Mouse (Mus musculus) embryo, embryonic 11 days (tissue): ENCODE measurements around the gene Wnt9b.
"Not testable (repeated sequence)": the region's sequence is repeated elsewhere in the genome, so short reads cannot be mapped to it uniquely, and the experiment has no call there.

Source experiments
- DNase-seq: peaks from one replicate; pipeline ENCODE4 v3.0.0-alpha.2; 2015

The Wnt9b gene

DNA sequence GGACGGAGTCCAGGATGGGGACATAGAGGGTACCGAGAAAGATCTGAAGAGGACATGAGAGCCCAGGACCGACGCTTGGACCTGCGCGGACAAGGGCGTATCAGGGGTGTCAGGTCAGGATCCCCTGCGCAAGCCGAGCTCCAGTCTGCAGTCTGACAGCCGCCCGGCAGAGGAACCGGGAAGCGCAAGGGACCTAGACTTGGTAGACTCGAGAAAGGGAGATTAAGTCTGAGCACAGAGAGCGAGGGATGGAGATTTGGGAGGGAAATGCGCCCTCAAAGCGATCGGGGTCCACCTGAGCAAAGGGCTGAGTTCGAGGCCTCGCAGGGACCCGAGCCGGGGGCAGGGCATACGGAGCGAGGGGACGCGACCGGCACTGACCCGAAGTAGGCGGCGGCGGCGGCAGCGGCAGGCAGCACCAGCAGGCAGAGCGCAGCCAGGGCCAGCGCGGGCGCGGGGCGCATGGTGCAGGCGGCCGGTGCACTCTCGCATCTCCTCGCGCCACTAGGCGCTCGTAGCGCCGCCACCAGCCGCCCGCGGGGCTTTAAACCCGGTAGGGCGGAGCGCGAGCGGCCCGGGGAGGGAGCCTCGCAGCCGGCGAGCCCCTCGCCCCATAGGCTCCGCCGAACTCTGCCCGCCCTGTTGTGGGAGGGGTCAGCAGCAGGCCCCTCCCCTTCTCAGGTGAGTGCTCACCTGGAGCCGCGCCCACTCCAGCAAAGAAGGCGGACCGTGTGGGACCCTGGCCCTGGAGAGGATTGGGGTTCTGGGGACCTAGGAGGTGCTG, at the start of gene Wnt9b:
Gene Wnt9b, minus strand, starts transcription at position 516 of the 784 bp plus-strand sequence.
- DNase-seq = peak; percentile 78

- no peak for DNase-seq
These were observed 40.3 kb upstream of the Wnt9b start for GRCm38 (mm10) chr11:103789951-103790350.

GRCm38 (mm10) chr11:103780152-103780551, 30.5 kb upstream of the Wnt9b start:
- no peak for DNase-seq

GRCm38 (mm10) chr11:103774228-103774530, 24.6 kb upstream of the Wnt9b start:
- DNase-seq = peak; percentile 46

DNA sequence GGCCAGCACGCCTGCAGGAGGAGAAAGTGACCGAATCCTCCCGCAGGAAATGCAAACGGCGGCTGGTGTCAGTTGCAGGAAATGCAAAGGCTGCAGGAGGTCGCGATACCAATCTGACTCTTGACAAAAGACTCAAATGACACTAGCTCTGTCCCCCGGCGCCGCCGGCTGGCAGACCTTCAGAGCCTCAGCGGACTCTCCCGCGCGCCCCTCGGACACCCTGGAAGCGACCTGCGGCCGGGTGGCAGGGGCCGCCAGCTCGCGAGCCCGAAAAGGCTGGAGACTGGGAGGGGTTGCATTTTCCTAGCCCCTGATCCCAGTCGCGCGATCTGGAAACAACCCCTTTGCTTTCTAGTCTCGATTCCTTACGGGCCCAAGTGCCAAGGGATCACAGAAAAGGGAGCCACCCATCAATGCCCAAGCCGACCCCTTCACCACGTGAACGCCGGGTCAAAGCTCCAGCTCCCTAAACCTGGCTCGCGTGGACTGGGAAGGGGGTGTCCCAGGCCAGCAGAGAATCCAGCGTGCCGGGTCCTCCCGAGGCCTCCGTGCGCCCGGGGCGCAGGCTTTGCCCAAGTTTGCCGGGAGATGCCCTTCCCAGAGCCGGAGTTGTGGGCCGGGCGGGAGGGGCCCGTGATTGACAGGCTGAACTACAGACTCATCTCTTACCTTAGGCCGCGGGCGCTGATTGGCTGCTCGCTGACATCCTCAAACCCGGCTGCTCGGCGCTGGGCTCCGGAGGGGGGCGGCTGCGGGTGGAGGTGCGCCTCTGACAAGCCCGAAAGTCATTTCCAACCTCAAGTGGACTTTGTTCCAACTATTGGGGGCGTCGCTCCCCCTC, 24.0 kb upstream of the Wnt9b start, which contains the start of gene Wnt3:
Gene Wnt3, plus strand, starts transcription at position 764 of the 841 bp plus-strand sequence.
- peak; percentile 70 for DNase-seq

GRCm38 (mm10) chr11:103772505-103773386, 23.1 kb upstream of the Wnt9b start:
- peak; percentile 53 for DNase-seq

DNA sequence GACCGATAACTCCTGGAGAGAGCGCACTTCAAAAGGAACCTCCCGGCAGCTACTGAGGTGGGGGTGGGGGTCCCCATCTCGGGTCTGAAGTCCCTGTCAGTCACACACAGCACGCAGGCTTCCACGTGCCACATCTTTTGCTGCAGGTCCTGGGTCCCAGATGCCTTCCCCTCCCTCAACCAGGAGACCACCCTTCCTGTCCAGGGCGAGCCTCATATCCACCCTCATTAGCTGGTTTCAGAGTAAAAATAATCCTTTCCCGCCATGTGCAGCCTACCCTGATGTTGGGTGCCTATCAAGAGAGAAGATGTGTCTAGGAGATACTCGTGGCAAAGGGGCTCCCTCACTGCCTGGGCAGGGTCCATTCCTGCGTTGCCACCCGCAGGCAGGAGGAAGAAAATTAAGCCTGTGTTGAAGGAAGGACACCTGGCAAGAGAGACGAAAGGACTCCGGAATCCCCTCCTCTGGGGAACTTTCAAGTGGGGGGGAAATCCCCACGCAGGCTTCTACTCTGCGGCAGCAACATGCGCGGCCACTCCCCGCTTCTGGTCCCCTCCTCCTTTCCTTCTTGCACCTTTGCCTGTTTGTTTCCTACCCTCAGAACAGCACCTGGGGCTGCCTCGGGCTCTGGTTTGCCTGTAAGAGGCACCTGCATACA, 21.7 kb upstream of the Wnt9b start:
- no peak for DNase-seq

GRCm38 (mm10) chr11:103765556-103766011, 16.0 kb upstream of the Wnt9b start:
- DNase-seq = peak; percentile 67

- no peak for DNase-seq
These were observed 15.0 kb upstream of the Wnt9b start for GRCm38 (mm10) chr11:103764601-103765000.

DNA sequence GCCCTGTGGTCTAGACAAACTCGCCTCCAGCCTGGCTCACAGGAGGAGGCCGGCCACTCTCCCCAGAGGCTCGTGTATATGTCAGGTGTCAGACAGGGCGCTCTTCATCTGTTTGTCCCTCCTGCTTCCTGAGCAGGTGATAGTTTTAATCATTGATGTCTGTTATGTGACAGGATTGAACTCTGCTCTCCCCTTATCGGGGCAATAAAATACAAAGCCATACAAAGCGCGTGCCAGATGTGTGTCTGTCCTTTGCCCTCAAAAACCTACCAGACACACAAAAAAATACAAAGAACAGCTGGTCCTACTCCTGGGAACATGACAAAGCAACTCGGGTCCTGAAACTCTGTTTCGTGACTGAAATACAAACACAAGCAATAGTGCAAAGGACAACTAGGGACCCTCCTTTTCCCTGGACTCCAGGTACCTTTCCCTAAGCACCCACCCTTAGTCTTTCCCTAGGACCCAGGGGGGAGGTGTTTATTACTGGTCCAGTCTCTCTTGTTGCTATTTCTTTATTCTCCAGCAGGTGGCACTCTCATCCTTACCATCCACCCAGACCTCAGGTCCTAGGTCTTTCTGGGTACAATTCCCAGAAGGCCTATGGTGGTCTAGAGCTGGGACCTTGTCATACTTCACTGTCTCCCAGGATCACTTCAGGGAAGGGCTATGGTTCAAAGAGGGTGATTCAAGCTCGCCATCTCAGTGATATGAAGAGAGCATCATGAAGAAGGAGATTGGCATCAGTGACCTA, 14.0 kb upstream of the Wnt9b start:
- DNase-seq = peak; percentile 77

- DNase-seq = not testable (repeated sequence)
These were observed 11.3 kb upstream of the Wnt9b start for GRCm38 (mm10) chr11:103760891-103761290.

DNA sequence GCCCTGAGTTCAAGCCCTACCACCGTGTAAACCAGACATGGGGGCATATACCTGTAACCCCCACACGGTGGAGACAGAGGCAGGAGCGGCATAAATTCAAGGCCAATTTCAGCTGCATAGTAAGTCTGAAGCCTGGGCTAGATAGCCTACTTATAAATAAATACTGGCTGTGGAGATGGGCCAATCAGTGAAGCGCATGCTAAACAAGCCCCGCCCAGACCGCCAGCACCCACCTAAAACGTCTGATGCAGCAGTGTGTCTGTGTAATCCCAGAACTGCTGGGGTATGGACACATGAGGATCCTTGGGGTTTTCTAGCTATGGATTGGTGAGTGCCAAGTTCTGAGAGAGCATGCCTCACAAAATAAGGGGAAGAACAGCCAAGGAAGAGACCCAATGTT, 10.5 kb upstream of the Wnt9b start:
- DNase-seq = no peak

GRCm38 (mm10) chr11:103758706-103759105, 9.1 kb upstream of the Wnt9b start:
- DNase-seq = peak; percentile 73

- peak; percentile 32 for DNase-seq
These were observed 8.4 kb upstream of the Wnt9b start for GRCm38 (mm10) chr11:103758054-103758453.

GRCm38 (mm10) chr11:103750612-103751011, 991 bp upstream of the Wnt9b start:
- no peak for DNase-seq

DNA sequence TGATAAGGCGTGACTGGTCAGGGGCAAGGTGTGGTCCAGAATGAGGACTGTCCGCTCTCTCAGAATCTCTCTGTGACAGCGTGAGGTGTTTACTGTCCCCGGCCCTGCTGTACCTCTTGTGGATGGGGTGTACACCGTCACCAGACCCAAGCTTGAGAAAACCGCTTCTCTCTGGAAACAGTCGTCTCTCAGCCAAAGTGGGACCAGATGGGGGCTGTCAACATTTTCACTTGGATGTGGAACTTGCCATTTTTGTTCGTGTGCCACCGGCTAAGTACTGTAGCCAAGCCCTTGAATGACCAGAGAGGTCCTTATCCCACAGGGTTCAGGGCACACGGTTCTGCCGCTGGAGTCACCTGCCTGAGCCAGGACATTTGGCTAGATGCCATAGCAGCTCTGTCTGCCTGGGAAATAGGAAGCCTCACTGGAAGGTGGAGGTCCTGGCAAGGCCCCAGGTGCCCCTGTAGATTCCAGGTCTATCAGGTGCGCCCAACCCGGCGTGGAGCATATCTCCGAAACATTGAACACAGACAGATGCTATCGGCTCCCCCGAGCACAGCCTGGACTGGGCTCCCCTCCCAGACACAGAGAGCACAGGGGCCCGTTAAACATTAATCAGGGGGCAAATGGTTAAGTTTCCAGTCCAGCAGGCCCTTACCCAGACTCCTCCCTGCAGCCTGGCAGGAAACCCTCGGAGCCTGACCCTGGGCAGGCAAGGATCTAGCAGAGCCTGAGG, 14.4 kb downstream of the Wnt9b start:
- no peak for DNase-seq

DNA sequence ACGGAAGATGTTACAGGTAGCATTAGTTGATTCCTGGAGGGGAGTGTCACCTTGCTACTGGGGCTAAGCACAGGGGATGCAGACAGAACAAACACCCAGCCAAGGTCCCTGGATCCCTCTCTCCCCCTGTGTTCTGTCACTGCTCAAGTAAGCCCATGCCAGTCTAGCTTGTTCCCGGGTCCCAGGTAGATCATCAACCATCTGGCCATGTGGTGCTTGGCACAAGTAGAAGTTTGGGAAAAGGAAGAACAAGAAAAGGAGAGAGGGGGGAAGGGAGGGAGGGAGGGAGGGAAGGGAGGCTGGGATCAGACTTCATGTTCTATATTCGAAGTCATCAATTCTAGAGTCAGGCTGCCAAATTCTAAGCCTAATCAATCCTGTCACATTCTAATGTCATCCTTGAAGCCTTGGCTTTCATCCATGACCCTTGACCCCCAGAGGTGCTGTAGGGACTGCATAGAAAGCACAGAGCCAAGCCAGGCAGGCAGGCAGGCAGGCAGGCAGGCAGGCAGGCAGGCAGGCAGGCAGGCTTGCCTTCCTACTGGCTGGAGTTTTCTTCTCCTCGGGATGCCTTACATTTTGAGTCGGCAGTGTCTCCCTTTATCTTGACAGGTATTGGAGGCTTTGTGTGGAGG, 15.1 kb downstream of the Wnt9b start:
- no peak for DNase-seq

DNA sequence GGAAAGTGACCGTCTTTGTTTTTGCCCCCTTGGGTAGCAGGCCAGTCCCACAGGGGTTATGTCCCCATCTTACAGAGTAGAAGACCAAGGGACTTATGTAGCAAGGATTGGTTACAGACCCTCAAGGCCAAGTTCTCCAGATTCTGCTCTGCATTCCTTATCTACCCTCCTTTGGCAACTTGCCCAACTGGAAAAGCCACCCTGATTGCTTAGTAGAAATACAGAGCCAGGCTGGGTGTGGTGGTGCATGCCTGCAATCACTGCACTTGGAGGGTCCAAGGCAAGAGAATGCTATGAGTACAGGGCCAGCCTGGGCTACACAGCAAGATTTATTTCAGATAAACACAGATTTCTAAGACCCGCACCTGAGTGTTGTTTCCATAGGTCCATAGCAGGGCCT, 15.7 kb downstream of the Wnt9b start:
- DNase-seq = no peak

DNA sequence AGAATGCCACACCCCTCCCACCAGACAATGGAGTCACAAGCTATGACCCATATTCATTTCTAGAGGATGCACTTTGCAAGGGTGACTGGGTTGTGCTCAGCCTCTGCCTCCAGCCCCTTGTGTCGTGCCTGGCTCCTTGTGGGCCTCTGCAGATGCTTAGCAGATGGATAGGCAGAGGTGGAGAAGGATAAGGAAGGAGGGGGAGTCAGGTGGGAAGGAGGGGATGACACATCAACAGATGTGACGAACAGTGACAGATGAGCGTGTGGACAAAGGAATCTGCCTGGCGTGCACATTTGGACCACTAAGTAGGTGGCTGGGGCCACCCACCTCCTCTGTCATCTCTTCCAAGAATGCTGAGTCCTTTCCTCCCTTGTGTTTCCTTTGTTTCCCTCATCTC, 16.6 kb downstream of the Wnt9b start:
- DNase-seq = no peak

DNA sequence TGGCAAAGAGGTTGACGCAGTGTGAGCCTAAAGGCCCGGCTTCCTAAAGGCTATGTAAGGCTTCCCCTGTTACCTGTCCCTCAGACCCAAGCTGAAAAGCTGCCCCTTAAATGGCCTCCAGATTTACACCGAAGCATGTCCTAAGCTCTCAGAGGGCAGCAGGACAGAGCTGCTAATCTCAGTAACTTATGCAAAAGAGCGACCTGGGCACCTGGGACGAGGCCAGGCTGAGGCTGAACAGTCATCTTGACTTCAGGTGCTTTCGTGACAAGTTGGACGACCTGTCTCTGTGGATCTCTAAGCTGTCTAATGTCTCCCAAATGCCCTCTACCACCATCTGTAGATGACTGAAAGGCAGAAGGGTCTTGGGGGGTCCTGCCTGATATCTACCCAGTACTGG, 17.3 kb downstream of the Wnt9b start:
- no peak for DNase-seq
